Mouse (Mus musculus): Measurements from ENCODE around the gene Arpc2. TPM values are rescaled to one million over a fixed set of nuclear protein-coding genes. Genes with fewer than 3 reads are reported as not detected.

Gene Arpc2
- polyA plus RNA-seq, 1 experiment from 2014 or later: 238 TPM

DNA sequence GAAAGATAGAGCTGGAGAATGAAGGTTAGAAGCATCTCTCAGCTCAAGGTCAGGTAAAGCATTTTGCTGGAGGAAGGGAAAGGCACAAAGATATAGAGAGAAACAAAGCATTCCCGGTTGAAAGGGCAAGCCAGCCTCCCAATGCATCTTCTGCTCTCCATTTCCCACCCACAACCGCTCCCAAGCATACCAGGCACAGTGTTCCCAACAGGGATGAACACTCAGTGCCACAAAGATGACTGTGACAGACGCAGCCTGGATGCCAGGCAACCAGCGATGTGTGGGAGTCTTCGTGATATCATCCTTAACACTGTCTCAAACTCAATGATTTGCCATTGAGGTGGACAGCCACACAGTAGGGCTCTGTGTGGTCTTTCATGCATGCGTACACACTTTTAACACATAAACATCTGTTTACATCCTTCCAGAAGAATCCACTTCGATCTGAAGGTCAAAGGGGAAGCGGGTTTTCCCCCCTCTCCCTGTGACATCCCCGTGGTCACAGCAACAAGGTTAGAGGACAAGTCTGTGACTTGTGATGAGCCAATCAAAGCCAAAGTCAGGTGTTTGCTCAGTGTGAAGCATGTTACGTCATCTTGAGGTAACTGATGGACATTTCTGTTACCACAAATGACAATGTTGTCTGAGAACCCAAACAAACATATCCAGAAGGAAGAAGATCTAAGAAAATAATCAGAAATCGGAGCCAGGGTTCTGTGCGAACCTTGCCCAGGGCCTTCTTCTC is 38.0 kb upstream of the Arpc2 start:
- Histone ChIP-seq H3K9me3 (ENCODE audit: low read length) (no peaks in the 10 kb centered on the region), H3K27ac (ENCODE audit: low read depth) (peak overlapping the region; percentile 51; the same call in 1 of the 2 replicates), H3K27me3 (ENCODE audit: insufficient read depth, low read length) (no peaks in the 10 kb centered on the region), H3K4me2 (ENCODE audit: low read depth, low read length) (no peak overlapping the region), H3K4me1 (ENCODE audit: insufficient read depth) (peaks cover 4% of the 10 kb centered on the region), H3K36me3 (replicated peaks; ENCODE audit: insufficient read depth, low read length) (no peaks in the 10 kb centered on the region), H3K9ac (replicated peaks) (no peak overlapping the region), H3K4me3 (ENCODE audit: low read depth, low read length) (no peak overlapping the region)
- 63% methylated on average over 12 of the region's 12 CpGs for WGBS (ENCODE audit: insufficient replicate concordance)
- peak; percentile 47 for ATAC-seq
- TF ChIP-seq CTCF (IDR thresholded peaks at IDR 0.05; ENCODE audit: low read depth) (no peak), EP300 (IDR thresholded peaks at IDR 0.05; ENCODE audit: low read depth) (no peak)
- DNase-seq: peak; percentile 20

- peak; percentile 8; the same call in 1 of the 2 replicates for ATAC-seq
- H3K4me2 ChIP-seq (ENCODE audit: low read depth, low read length): no peak overlapping the region
- DNase-seq: no peak
Measured at GRCm38 (mm10) chr1:74199046-74199445, 36.8 kb upstream of the Arpc2 start.

GRCm38 (mm10) chr1:74201048-74201844 is 34.6 kb upstream of the Arpc2 start:
- H3K4me1 ChIP-seq (ENCODE audit: insufficient read depth): no peaks in the 10 kb centered on the region; the same call in 1 of the 2 replicates
- no peaks in the 10 kb centered on the region for H3K27me3 ChIP-seq (ENCODE audit: insufficient read depth, low read length)
- H3K4me3 ChIP-seq (ENCODE audit: low read depth, low read length): no peak overlapping the region
- no peak overlapping the region for H3K27ac ChIP-seq (ENCODE audit: low read depth)
- DNase-seq (no peak), ATAC-seq (no peak)
- H3K9ac ChIP-seq (replicated peaks): no peak overlapping the region
- H3K4me2 ChIP-seq (ENCODE audit: low read depth, low read length): no peak overlapping the region
- 65% methylated on average over 7 of the region's 7 CpGs for WGBS (ENCODE audit: insufficient replicate concordance)
- H3K9me3 ChIP-seq (ENCODE audit: low read length): no peaks in the 10 kb centered on the region
- H3K36me3 ChIP-seq (replicated peaks; ENCODE audit: insufficient read depth, low read length): no peaks in the 10 kb centered on the region
- TF ChIP-seq EP300 (IDR thresholded peaks at IDR 0.05; ENCODE audit: low read depth) (no peak), CTCF (IDR thresholded peaks at IDR 0.05; ENCODE audit: low read depth) (no peak)

More at GRCm38 (mm10) chr1:74199046-74199445, 36.8 kb upstream of the Arpc2 start:
- no peaks in the 10 kb centered on the region for H3K9me3 ChIP-seq (ENCODE audit: low read length)
- H3K36me3 ChIP-seq (replicated peaks; ENCODE audit: insufficient read depth, low read length): no peaks in the 10 kb centered on the region
- 62% methylated on average over 8 of the region's 8 CpGs for WGBS (ENCODE audit: insufficient replicate concordance)
- peaks cover 4% of the 10 kb centered on the region for H3K4me1 ChIP-seq (ENCODE audit: insufficient read depth)
- no peak overlapping the region for H3K4me3 ChIP-seq (ENCODE audit: low read depth, low read length)
- no peak for TF ChIP-seq CTCF (IDR thresholded peaks at IDR 0.05; ENCODE audit: low read depth)
- TF ChIP-seq EP300 (IDR thresholded peaks at IDR 0.05; ENCODE audit: low read depth): no peak
- H3K9ac ChIP-seq (replicated peaks): no peak overlapping the region
- peak overlapping the region; percentile 51; the same call in 1 of the 2 replicates for H3K27ac ChIP-seq (ENCODE audit: low read depth)
- H3K27me3 ChIP-seq (ENCODE audit: insufficient read depth, low read length): no peaks in the 10 kb centered on the region

- Histone ChIP-seq H3K4me3 (ENCODE audit: low read depth, low read length) (no peak overlapping the region), H3K36me3 (replicated peaks; ENCODE audit: insufficient read depth, low read length) (no peaks in the 10 kb centered on the region), H3K9ac (replicated peaks) (no peak overlapping the region), H3K4me2 (ENCODE audit: low read depth, low read length) (no peak overlapping the region), H3K27ac (ENCODE audit: low read depth) (no peak overlapping the region), H3K27me3 (ENCODE audit: insufficient read depth, low read length) (no peaks in the 10 kb centered on the region), H3K4me1 (ENCODE audit: insufficient read depth) (no peaks in the 10 kb centered on the region), H3K9me3 (ENCODE audit: low read length) (no peaks in the 10 kb centered on the region)
- ATAC-seq: no peak
- 59% methylated on average over 5 of the region's 5 CpGs for WGBS (ENCODE audit: insufficient replicate concordance)
- DNase-seq: no peak
- TF ChIP-seq CTCF (IDR thresholded peaks at IDR 0.05; ENCODE audit: low read depth) (no peak), EP300 (IDR thresholded peaks at IDR 0.05; ENCODE audit: low read depth) (no peak)
Measured at GRCm38 (mm10) chr1:74203457-74203856, 32.4 kb upstream of the Arpc2 start.

- ATAC-seq (no peak), DNase-seq (peak; percentile 33)
- Histone ChIP-seq H3K4me1 (ENCODE audit: insufficient read depth) (no peaks in the 10 kb centered on the region), H3K4me2 (ENCODE audit: low read depth, low read length) (no peak overlapping the region), H3K27ac (ENCODE audit: low read depth) (no peak overlapping the region), H3K4me3 (ENCODE audit: low read depth, low read length) (no peak overlapping the region), H3K9ac (replicated peaks) (no peak overlapping the region), H3K36me3 (replicated peaks; ENCODE audit: insufficient read depth, low read length) (no peaks in the 10 kb centered on the region), H3K27me3 (ENCODE audit: insufficient read depth, low read length) (no peaks in the 10 kb centered on the region), H3K9me3 (ENCODE audit: low read length) (no peaks in the 10 kb centered on the region)
- 40% methylated on average over 7 of the region's 7 CpGs for WGBS (ENCODE audit: insufficient replicate concordance)
- peak; percentile 91 for TF ChIP-seq CTCF (IDR thresholded peaks at IDR 0.05; ENCODE audit: low read depth)
- TF ChIP-seq EP300 (IDR thresholded peaks at IDR 0.05; ENCODE audit: low read depth): no peak
Measured at GRCm38 (mm10) chr1:74205881-74206280, 30.0 kb upstream of the Arpc2 start.

- Histone ChIP-seq H3K27me3 (ENCODE audit: insufficient read depth, low read length) (no peaks in the 10 kb centered on the region), H3K36me3 (replicated peaks; ENCODE audit: insufficient read depth, low read length) (no peaks in the 10 kb centered on the region), H3K9ac (replicated peaks) (no peak overlapping the region), H3K4me3 (ENCODE audit: low read depth, low read length) (no peak overlapping the region), H3K9me3 (ENCODE audit: low read length) (no peaks in the 10 kb centered on the region), H3K4me2 (ENCODE audit: low read depth, low read length) (no peak overlapping the region), H3K4me1 (ENCODE audit: insufficient read depth) (no peaks in the 10 kb centered on the region), H3K27ac (ENCODE audit: low read depth) (no peak overlapping the region)
- TF ChIP-seq CTCF (IDR thresholded peaks at IDR 0.05; ENCODE audit: low read depth) (no peak), EP300 (IDR thresholded peaks at IDR 0.05; ENCODE audit: low read depth) (no peak)
- 51% methylated on average over 8 of the region's 8 CpGs for WGBS (ENCODE audit: insufficient replicate concordance)
- ATAC-seq: no peak
- no peak for DNase-seq
Measured at GRCm38 (mm10) chr1:74206642-74207041, 29.2 kb upstream of the Arpc2 start.

Measured in liver, postnatal 0 days (tissue).